Mouse (Mus musculus): ENCODE data around the gene Rnf222. TPM values are rescaled to one million over a fixed set of nuclear protein-coding genes. Genes with fewer than 3 reads are reported as not detected.
A peak's percentile ranks its signal among the peaks of the same experiment; 100 is the strongest.

Gene Rnf222
- 0.08 and 0.19 TPM in 2 replicates for polyA plus RNA-seq (2016; fragmentation: Nextera tagmentation; extraction: Ambion mirVana)

GRCm38 (mm10) chr11:68888253-68888652 lies at the start of gene Rnf222:
Rnf222 (plus strand) TSS chr11:68888553.
- no peak for ATAC-seq (ENCODE audit: insufficient number of reproducible peaks, insufficient read depth, low FRiP score, low TSS enrichment)

GRCm38 (mm10) chr11:68839606-68840005 lies 48.7 kb upstream of the Rnf222 start:
- H3K4me1 ChIP-seq = no peaks in the 10 kb centered on the region
- H3K4me3 ChIP-seq = no peak overlapping the region
- H3K36me3 ChIP-seq = peaks cover 64% of the 10 kb centered on the region
- no peak overlapping the region for H3K4me2 ChIP-seq (replicated peaks)
- 91% methylated on average over 5 of the region's 5 CpGs for WGBS
- ATAC-seq (ENCODE audit: insufficient number of reproducible peaks, insufficient read depth, low FRiP score, low TSS enrichment) = no peak
- no peaks in the 10 kb centered on the region for H3K27me3 ChIP-seq
- H3K9me3 ChIP-seq = no peaks in the 10 kb centered on the region
- H3K9ac ChIP-seq = no peak overlapping the region
- H3K27ac ChIP-seq = no peak overlapping the region

More at GRCm38 (mm10) chr11:68888253-68888652, at the start of gene Rnf222:
- no peak within 1 kb of the TSS for H3K4me2 ChIP-seq (replicated peaks)
- no peak within 1 kb of the TSS for H3K4me3 ChIP-seq
- H3K9me3 ChIP-seq = no peaks in the 10 kb centered on the region
- no peak within 1 kb of the TSS for H3K9ac ChIP-seq
- H3K36me3 ChIP-seq = no peaks in the 10 kb centered on the region
- H3K27me3 ChIP-seq = no peaks in the 10 kb centered on the region
- 35% methylated on average over 6 of the region's 6 CpGs for WGBS
- no peak within 1 kb of the TSS for H3K27ac ChIP-seq
- no peaks in the 10 kb centered on the region for H3K4me1 ChIP-seq

- Histone ChIP-seq H3K9ac (peak overlapping the region; percentile 12; the same call in 1 of the 2 replicates), H3K36me3 (no peaks in the 10 kb centered on the region), H3K4me2 (replicated peaks) (peak overlapping the region; percentile 20; the same call in 1 of the 2 replicates), H3K27ac (no peak overlapping the region), H3K27me3 (no peaks in the 10 kb centered on the region), H3K9me3 (no peaks in the 10 kb centered on the region), H3K4me3 (no peak overlapping the region), H3K4me1 (peaks cover 17% of the 10 kb centered on the region)
- ATAC-seq (ENCODE audit: insufficient number of reproducible peaks, insufficient read depth, low FRiP score, low TSS enrichment) = no peak
- 89% methylated on average over 7 of the region's 7 CpGs for WGBS
These were observed 37.5 kb upstream of the Rnf222 start for GRCm38 (mm10) chr11:68850862-68851261.

GRCm38 (mm10) chr11:68851644-68852485 lies 36.5 kb upstream of the Rnf222 start:
- Histone ChIP-seq H3K4me1 (peaks cover 17% of the 10 kb centered on the region), H3K36me3 (no peaks in the 10 kb centered on the region), H3K9ac (peak overlapping the region; percentile 82), H3K4me3 (peak overlapping the region; percentile 70), H3K27ac (peak overlapping the region; percentile 97), H3K27me3 (no peaks in the 10 kb centered on the region), H3K9me3 (no peaks in the 10 kb centered on the region), H3K4me2 (replicated peaks) (peak overlapping the region; percentile 62)
- 2% methylated on average over 13 of the region's 13 CpGs for WGBS
- no peak for ATAC-seq (ENCODE audit: insufficient number of reproducible peaks, insufficient read depth, low FRiP score, low TSS enrichment)

GRCm38 (mm10) chr11:68852486-68852901 lies 35.9 kb upstream of the Rnf222 start:
- no peaks in the 10 kb centered on the region for H3K27me3 ChIP-seq
- peak overlapping the region; percentile 62 for H3K4me2 ChIP-seq (replicated peaks)
- peak overlapping the region; percentile 70 for H3K4me3 ChIP-seq
- no peaks in the 10 kb centered on the region for H3K9me3 ChIP-seq
- H3K9ac ChIP-seq = peak overlapping the region; percentile 82
- H3K4me1 ChIP-seq = peaks cover 17% of the 10 kb centered on the region
- peak overlapping the region; percentile 97 for H3K27ac ChIP-seq
- WGBS = under 1% methylated on average over 35 of the region's 36 CpGs
- ATAC-seq (ENCODE audit: insufficient number of reproducible peaks, insufficient read depth, low FRiP score, low TSS enrichment) = peak; percentile 73
- no peaks in the 10 kb centered on the region for H3K36me3 ChIP-seq

GRCm38 (mm10) chr11:68852932-68853409 lies 35.4 kb upstream of the Rnf222 start:
- under 1% methylated on average over 42 of the region's 42 CpGs for WGBS
- peak overlapping the region; percentile 70 for H3K4me3 ChIP-seq
- H3K4me1 ChIP-seq = peaks cover 17% of the 10 kb centered on the region

GRCm38 (mm10) chr11:68853611-68854401 lies 34.5 kb upstream of the Rnf222 start:
- H3K4me1 ChIP-seq = peaks cover 17% of the 10 kb centered on the region
- peak overlapping the region; percentile 97 for H3K27ac ChIP-seq
- H3K27me3 ChIP-seq = no peaks in the 10 kb centered on the region
- H3K36me3 ChIP-seq = no peaks in the 10 kb centered on the region
- no peaks in the 10 kb centered on the region for H3K9me3 ChIP-seq
- no peak for ATAC-seq (ENCODE audit: insufficient number of reproducible peaks, insufficient read depth, low FRiP score, low TSS enrichment)
- peak overlapping the region; percentile 70 for H3K4me3 ChIP-seq
- WGBS = 47% methylated on average over 14 of the region's 14 CpGs
- peak overlapping the region; percentile 62 for H3K4me2 ChIP-seq (replicated peaks)
- peak overlapping the region; percentile 82 for H3K9ac ChIP-seq

More at GRCm38 (mm10) chr11:68852932-68853409, 35.4 kb upstream of the Rnf222 start:
- Histone ChIP-seq H3K4me2 (replicated peaks) (peak overlapping the region; percentile 62), H3K36me3 (no peaks in the 10 kb centered on the region), H3K27ac (peak overlapping the region; percentile 97), H3K9ac (peak overlapping the region; percentile 82), H3K27me3 (no peaks in the 10 kb centered on the region), H3K9me3 (no peaks in the 10 kb centered on the region)
- ATAC-seq (ENCODE audit: insufficient number of reproducible peaks, insufficient read depth, low FRiP score, low TSS enrichment) = peak; percentile 99

GRCm38 (mm10) chr11:68854621-68855020 lies 33.7 kb upstream of the Rnf222 start:
- no peak for ATAC-seq (ENCODE audit: insufficient number of reproducible peaks, insufficient read depth, low FRiP score, low TSS enrichment)
- H3K4me1 ChIP-seq = peaks cover 17% of the 10 kb centered on the region
- H3K27me3 ChIP-seq = no peaks in the 10 kb centered on the region
- no peak overlapping the region for H3K27ac ChIP-seq
- WGBS = 81% methylated on average over 3 of the region's 3 CpGs
- no peaks in the 10 kb centered on the region for H3K9me3 ChIP-seq
- H3K36me3 ChIP-seq = no peaks in the 10 kb centered on the region
- H3K4me3 ChIP-seq = no peak overlapping the region
- no peak overlapping the region for H3K9ac ChIP-seq
- H3K4me2 ChIP-seq (replicated peaks) = no peak overlapping the region

GRCm38 (mm10) chr11:68857329-68857728 lies 31.0 kb upstream of the Rnf222 start:
- WGBS = 83% methylated on average over 3 of the region's 3 CpGs
- ATAC-seq (ENCODE audit: insufficient number of reproducible peaks, insufficient read depth, low FRiP score, low TSS enrichment) = no peak
- H3K9me3 ChIP-seq = no peaks in the 10 kb centered on the region

GRCm38 (mm10) chr11:68859943-68860593 lies 28.3 kb upstream of the Rnf222 start:
- H3K9ac ChIP-seq = no peak overlapping the region
- WGBS = 78% methylated on average over 8 of the region's 8 CpGs
- H3K36me3 ChIP-seq = no peaks in the 10 kb centered on the region
- no peak overlapping the region for H3K4me3 ChIP-seq
- no peaks in the 10 kb centered on the region for H3K27me3 ChIP-seq
- no peaks in the 10 kb centered on the region for H3K9me3 ChIP-seq
- no peak overlapping the region for H3K27ac ChIP-seq
- no peak for ATAC-seq (ENCODE audit: insufficient number of reproducible peaks, insufficient read depth, low FRiP score, low TSS enrichment)
- no peak overlapping the region for H3K4me2 ChIP-seq (replicated peaks)
- H3K4me1 ChIP-seq = no peaks in the 10 kb centered on the region

More at GRCm38 (mm10) chr11:68857329-68857728, 31.0 kb upstream of the Rnf222 start:
- Histone ChIP-seq H3K4me1 (peaks cover 8% of the 10 kb centered on the region; the same call in 1 of the 2 replicates), H3K4me3 (no peak overlapping the region), H3K9ac (no peak overlapping the region), H3K27me3 (no peaks in the 10 kb centered on the region), H3K36me3 (no peaks in the 10 kb centered on the region), H3K27ac (no peak overlapping the region), H3K4me2 (replicated peaks) (no peak overlapping the region)

- H3K36me3 ChIP-seq = no peaks in the 10 kb centered on the region
- no peak overlapping the region for H3K9ac ChIP-seq
- H3K4me1 ChIP-seq = no peaks in the 10 kb centered on the region
- no peak overlapping the region for H3K4me2 ChIP-seq (replicated peaks)
- no peaks in the 10 kb centered on the region for H3K27me3 ChIP-seq
- no peak overlapping the region for H3K4me3 ChIP-seq
- ATAC-seq (ENCODE audit: insufficient number of reproducible peaks, insufficient read depth, low FRiP score, low TSS enrichment) = no peak
- 68% methylated on average over 2 of the region's 2 CpGs for WGBS
- H3K27ac ChIP-seq = no peak overlapping the region
- no peaks in the 10 kb centered on the region for H3K9me3 ChIP-seq
These were observed 26.1 kb upstream of the Rnf222 start for GRCm38 (mm10) chr11:68862260-68862659.
